25 mouse cellular contexts compared by ENCODE assay signal in genomic region chr5:4696701-4697100, GRCm38 (mm10).
"Had no signal": no experiment of that assay in that cellular context is flagged by ENCODE, and none has a peak within 500 bp of the region (broad histone marks: within the 10 kb centered on the region; RNA-seq: fewer than 3 reads in every experiment).

No protein-coding gene starts in this region.

- DNase-seq: gastrocnemius, postnatal 14 days; gastrocnemius, postnatal 36 days; heart, adult 2 months; heart, postnatal 10 days; heart, postnatal 4 days; kidney, adult 18-20 months; kidney, adult 8-10 months; kidney, postnatal 10 days; kidney, postnatal 25 days; kidney, postnatal 4 days; liver; liver, embryonic 13.5 days had no signal

- H3K4me1 ChIP-seq: heart, embryonic 12.5 days; hindbrain, embryonic 10.5 days; hindbrain, embryonic 12.5 days; intestine, embryonic 15.5 days; limb, embryonic 10.5 days; limb, embryonic 12.5 days; liver, embryonic 13.5 days had no signal

- H3K36me3 ChIP-seq: heart, embryonic 12.5 days; hindbrain, embryonic 10.5 days; hindbrain, embryonic 12.5 days; intestine, embryonic 15.5 days; limb, embryonic 10.5 days; limb, embryonic 12.5 days; liver, embryonic 13.5 days had no signal

- ATAC-seq: hindbrain, embryonic 16.5 days; inflammation-experienced regulatory T-cells, adult 6 months; intestine, embryonic 15.5 days; intestine, postnatal 0 days had no signal

- H3K27me3 ChIP-seq: heart, embryonic 12.5 days; hindbrain, embryonic 12.5 days; intestine, embryonic 15.5 days; limb, embryonic 12.5 days; liver, embryonic 13.5 days had no signal

- H3K27ac ChIP-seq: heart, adult 2 months; hindbrain, embryonic 10.5 days; hindbrain, embryonic 12.5 days; hindbrain, embryonic 14.5 days; intestine, embryonic 15.5 days; layer of hippocampus, adult 2 months; left cerebral cortex, adult 2 months; limb, embryonic 10.5 days; limb, embryonic 12.5 days; liver, embryonic 13.5 days had no signal

- H3K9me3 ChIP-seq: heart, embryonic 12.5 days; hindbrain, embryonic 12.5 days; intestine, embryonic 15.5 days; limb, embryonic 10.5 days; limb, embryonic 12.5 days; liver, embryonic 13.5 days had no signal

- H3K4me2 ChIP-seq: heart, embryonic 12.5 days; hindbrain, embryonic 12.5 days; hindbrain, embryonic 14.5 days; intestine, embryonic 15.5 days; limb, embryonic 12.5 days; liver, embryonic 11.5 days; liver, embryonic 13.5 days had no signal

- H3K9ac ChIP-seq: heart, embryonic 12.5 days; hindbrain, embryonic 12.5 days; hindbrain, embryonic 14.5 days; intestine, embryonic 15.5 days; limb, embryonic 12.5 days; liver, embryonic 13.5 days had no signal

- H3K4me3 ChIP-seq: heart, adult 2 months; heart, embryonic 12.5 days; hindbrain, embryonic 10.5 days; hindbrain, embryonic 12.5 days; intestine, embryonic 15.5 days; layer of hippocampus, adult 2 months; left cerebral cortex, adult 2 months; limb, embryonic 10.5 days; limb, embryonic 12.5 days; liver, embryonic 13.5 days had no signal
